Mouse (Mus musculus) hindbrain, embryonic 16.5 days (tissue): ENCODE results near the gene Lrp2. TPM values are rescaled to one million over a fixed set of nuclear protein-coding genes. Genes with fewer than 3 reads are reported as not detected.

Experiments
- ATAC-seq: fragments of 200-750 bp; cut with Nextera tagmentation; 2 replicates; pipeline ENCODE4 v1.8.0; 2017; ENCODE audit warnings: moderate TSS enrichment, moderate library complexity
- H3K27ac ChIP-seq: fragments of 300-500 bp; sonication (generic); 2 replicates; pipeline ENCODE4 v1.5.1; 2014; ENCODE audit warnings: low read depth, mild to moderate bottlenecking, control low read depth, low read length, moderate library complexity
- H3K27me3 ChIP-seq: fragments of 300-500 bp; sonication (generic); replicated peaks from 2 replicates; pipeline ENCODE4 v1.6.1; 2014; ENCODE audit warnings: low read length; ENCODE audit not compliant: control insufficient read depth, insufficient read depth
- H3K36me3 ChIP-seq: fragments of 300-500 bp; sonication (generic); 2 replicates; pipeline ENCODE4 v1.6.1; 2014; ENCODE audit warnings: mild to moderate bottlenecking, low read length, moderate library complexity, mixed read lengths; ENCODE audit not compliant: control insufficient read depth, insufficient read depth
- H3K4me1 ChIP-seq: fragments of 300-500 bp; sonication (generic); 2 replicates; pipeline ENCODE4 v1.6.1; 2014; ENCODE audit warnings: low read depth, low read length; ENCODE audit not compliant: control insufficient read depth, insufficient read depth
- H3K4me2 ChIP-seq: fragments of 300-500 bp; sonication (generic); 2 replicates; pipeline ENCODE4 v1.6.1; 2014; ENCODE audit warnings: mild to moderate bottlenecking, low read length, control low read depth, moderate library complexity
- H3K4me3 ChIP-seq: fragments of 300-500 bp; sonication (generic); 2 replicates; pipeline ENCODE4 v1.5.1; 2014; ENCODE audit warnings: mild to moderate bottlenecking, low read length, control low read depth, moderate library complexity
- H3K9ac ChIP-seq: fragments of 300-500 bp; sonication (generic); 2 replicates; pipeline ENCODE4 v1.6.1; 2014; ENCODE audit warnings: low read depth, mild to moderate bottlenecking, control low read depth, low read length, moderate library complexity
- H3K9me3 ChIP-seq: fragments of 300-500 bp; sonication (generic); 2 replicates; pipeline ENCODE4 v1.6.1; 2014; ENCODE audit warnings: mild to moderate bottlenecking, low read length, moderate library complexity; ENCODE audit not compliant: control insufficient read depth
- WGBS: fragments of 180-500 bp; shearing (Covaris S2); extraction: QIAGEN DNeasy Blood & Tissue Kit; methylation state at CpG from one replicate; pipeline ENCODE4 v1.1.7; 2014; 5-methylcytosine and 5-hydroxymethylcytosine counted together
- polyA plus RNA-seq: library from polyadenylated mRNA; unstranded; fragments of >200 nt; fragmentation: Nextera tagmentation; extraction: Ambion mirVana; gene quantifications from 2 replicates; pipeline ENCODE4 v1.2.1, GENCODE M21; 2015

The Lrp2 gene
- polyA plus RNA-seq, 1 experiment from 2014 or later, result 0.64 TPM

DNA sequence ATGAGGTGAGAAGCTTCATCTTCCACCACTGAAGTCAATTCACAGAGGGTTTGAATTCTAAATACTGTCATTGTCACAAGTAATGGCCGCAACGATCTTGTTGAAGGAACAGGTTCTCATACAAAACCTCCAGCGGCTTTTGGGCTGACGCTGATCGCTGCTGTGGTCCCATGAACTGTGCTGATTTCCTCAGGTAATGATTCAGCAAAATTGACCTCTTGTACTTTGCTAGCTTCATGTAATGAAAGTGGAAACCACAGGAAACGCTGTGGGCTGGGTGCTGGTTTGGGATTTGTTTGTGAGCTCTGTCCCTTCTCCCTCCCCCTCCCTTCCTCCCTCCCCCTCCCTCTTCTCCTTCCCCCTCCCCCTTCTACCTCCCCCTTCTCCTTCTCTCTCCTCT is 170.8 kb downstream of the Lrp2 start:
- Histone ChIP-seq H3K4me2 (no peak overlapping the region), H3K27ac (no peak overlapping the region), H3K9ac (no peak overlapping the region), H3K4me3 (no peak overlapping the region), H3K4me1 (peaks cover 5% of the 10 kb centered on the region; the same call in 1 of the 2 replicates), H3K9me3 (no peaks in the 10 kb centered on the region), H3K36me3 (no peaks in the 10 kb centered on the region), H3K27me3 (peaks cover 2% of the 10 kb centered on the region; the same call in 1 of the 2 replicates)
- WGBS, result 92% methylated on average over 6 of the region's 6 CpGs
- no peak for ATAC-seq

DNA sequence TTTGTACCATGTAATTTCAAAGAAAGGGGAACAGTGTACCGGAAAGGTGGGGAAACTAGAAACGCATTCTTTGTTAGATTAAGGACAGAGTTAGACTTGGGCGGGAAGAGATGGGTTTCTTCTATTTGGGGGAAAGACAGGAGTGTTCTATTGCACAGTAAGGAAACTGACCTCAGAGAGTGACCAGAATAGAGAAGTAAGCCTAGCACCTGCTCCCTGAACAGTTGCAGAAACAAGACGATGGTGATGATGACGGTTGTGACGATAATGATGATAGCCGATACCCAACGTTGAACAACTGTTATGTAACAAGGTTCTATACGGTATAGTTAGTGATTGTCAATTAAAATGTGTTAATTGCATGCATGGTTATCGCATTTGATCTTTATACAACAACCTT is 171.3 kb downstream of the Lrp2 start:
- H3K4me2 ChIP-seq, result no peak overlapping the region
- WGBS, result 95% methylated on average over 10 of the region's 10 CpGs
- H3K27ac ChIP-seq, result no peak overlapping the region
- no peaks in the 10 kb centered on the region for H3K9me3 ChIP-seq
- no peak overlapping the region for H3K4me3 ChIP-seq
- peaks cover 2% of the 10 kb centered on the region; the same call in 1 of the 2 replicates for H3K27me3 ChIP-seq
- no peak overlapping the region for H3K9ac ChIP-seq
- H3K4me1 ChIP-seq, result peaks cover 5% of the 10 kb centered on the region; the same call in 1 of the 2 replicates
- ATAC-seq, result no peak
- no peaks in the 10 kb centered on the region for H3K36me3 ChIP-seq

DNA sequence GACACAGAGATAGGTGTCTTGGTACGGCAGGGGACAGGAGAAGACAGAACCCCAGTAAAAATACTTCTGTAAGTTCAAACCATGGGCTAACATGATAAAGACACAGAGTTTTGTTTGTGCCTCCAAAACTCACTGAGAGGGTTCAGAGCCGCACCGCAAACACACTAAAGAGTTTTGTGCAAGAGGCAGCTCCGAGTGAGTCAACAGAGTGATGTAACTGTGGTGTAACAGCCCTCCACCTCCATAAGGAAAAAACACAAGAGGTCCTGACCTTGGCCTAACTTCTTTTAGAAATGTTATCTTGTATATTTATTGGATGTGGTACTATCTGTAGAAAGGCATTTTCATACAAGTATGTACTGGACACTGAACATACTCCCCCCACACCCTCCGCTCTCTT is 180.2 kb downstream of the Lrp2 start:
- over 99% methylated on average over 5 of the region's 5 CpGs for WGBS
- H3K4me2 ChIP-seq, result no peak overlapping the region
- no peak for ATAC-seq
- no peaks in the 10 kb centered on the region for H3K36me3 ChIP-seq
- H3K27me3 ChIP-seq, result no peaks in the 10 kb centered on the region
- H3K4me3 ChIP-seq, result no peak overlapping the region
- H3K9me3 ChIP-seq, result no peaks in the 10 kb centered on the region
- H3K9ac ChIP-seq, result no peak overlapping the region
- no peaks in the 10 kb centered on the region for H3K4me1 ChIP-seq
- no peak overlapping the region for H3K27ac ChIP-seq

DNA sequence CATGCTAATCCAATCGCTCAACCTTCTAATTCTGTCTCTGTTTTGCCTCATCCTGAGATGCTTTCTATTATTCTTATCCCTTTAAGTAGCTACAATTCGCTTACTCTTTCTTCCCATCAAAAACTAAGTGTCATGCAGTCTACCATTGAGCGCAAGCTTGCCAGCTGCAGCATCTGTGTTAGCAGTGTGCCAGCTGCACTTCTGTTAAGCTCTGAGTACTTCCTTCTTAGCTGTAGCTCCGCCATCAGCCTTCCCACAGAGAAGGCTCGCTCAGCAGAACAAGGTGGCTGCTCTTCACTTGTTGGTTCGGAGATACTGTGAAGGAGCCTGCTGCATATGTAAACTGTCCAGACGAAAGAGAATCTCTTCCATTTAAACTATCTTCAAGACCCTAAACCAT is 183.6 kb downstream of the Lrp2 start:
- Histone ChIP-seq H3K36me3 (no peaks in the 10 kb centered on the region), H3K9ac (no peak overlapping the region), H3K27ac (no peak overlapping the region), H3K4me3 (no peak overlapping the region), H3K4me2 (no peak overlapping the region), H3K9me3 (no peaks in the 10 kb centered on the region), H3K4me1 (no peaks in the 10 kb centered on the region), H3K27me3 (no peaks in the 10 kb centered on the region)
- WGBS, result 83% methylated on average over 7 of the region's 7 CpGs
- ATAC-seq, result no peak

DNA sequence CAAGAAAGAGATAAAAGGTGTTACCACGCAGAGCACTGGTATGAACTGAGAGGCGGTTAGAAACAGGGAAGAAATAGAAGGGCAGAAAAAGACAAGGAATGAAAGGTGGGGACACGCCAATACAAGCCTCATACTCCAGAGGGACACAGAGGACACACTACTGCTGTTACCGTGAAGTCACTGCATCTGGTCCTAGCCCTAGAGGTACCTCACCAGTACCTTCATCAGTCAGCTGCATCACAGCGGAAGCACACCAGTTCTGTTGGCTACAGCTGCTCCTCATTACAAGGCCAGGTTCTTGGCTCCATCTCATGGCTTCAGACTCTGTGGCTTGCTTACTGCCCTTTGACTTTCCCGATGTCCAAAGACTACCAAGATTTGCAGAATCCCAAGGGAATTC is 184.0 kb downstream of the Lrp2 start:
- no peak overlapping the region for H3K9ac ChIP-seq
- ATAC-seq, result no peak

DNA sequence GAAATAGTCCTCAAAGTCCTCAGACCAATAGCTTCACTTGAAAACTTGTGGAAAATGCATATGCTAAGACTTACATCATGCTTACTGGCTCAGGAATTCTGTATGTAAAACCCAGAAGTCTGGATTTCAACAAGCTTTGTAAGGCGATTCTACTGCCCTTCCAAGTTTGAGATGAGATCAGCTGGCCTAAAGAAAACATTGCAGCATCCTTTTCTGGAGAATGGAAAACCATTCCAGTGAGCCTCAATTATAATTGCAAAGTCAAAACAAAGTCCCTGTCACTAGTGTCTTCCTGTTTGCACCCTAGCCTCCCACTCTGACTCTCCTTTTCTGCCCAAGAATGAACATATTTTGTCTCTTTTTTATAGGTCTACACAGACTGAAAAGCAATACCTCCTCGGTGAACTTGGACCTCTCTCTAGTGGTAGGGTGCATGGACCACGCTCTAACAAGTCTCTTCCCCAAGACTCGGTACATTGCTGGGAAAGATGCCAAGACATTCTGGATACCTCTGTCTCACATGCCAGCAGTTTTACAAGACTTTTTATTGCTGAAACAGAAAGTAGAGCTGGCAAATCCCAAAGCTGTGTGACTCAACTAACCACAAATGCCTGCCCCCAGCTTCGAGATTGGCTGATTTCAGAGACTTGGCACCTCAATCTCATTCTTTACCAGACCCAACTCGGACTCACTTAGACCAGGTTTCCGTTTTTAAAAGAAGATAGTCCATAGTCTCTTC is 184.8 kb downstream of the Lrp2 start:
- Histone ChIP-seq H3K9ac (no peak overlapping the region), H3K4me1 (no peaks in the 10 kb centered on the region), H3K4me3 (no peak overlapping the region), H3K27me3 (no peaks in the 10 kb centered on the region), H3K27ac (no peak overlapping the region), H3K4me2 (no peak overlapping the region), H3K9me3 (no peaks in the 10 kb centered on the region), H3K36me3 (no peaks in the 10 kb centered on the region)
- no peak for ATAC-seq
- 78% methylated on average over 7 of the region's 7 CpGs for WGBS

More for the DNA sequence above, 184.0 kb downstream of the Lrp2 start:
- H3K9me3 ChIP-seq, result no peaks in the 10 kb centered on the region
- H3K4me3 ChIP-seq, result no peak overlapping the region
- H3K4me1 ChIP-seq, result no peaks in the 10 kb centered on the region
- H3K36me3 ChIP-seq, result no peaks in the 10 kb centered on the region
- no peak overlapping the region for H3K27ac ChIP-seq
- WGBS, result 94% methylated on average over 6 of the region's 6 CpGs
- H3K4me2 ChIP-seq, result no peak overlapping the region
- H3K27me3 ChIP-seq, result no peaks in the 10 kb centered on the region

DNA sequence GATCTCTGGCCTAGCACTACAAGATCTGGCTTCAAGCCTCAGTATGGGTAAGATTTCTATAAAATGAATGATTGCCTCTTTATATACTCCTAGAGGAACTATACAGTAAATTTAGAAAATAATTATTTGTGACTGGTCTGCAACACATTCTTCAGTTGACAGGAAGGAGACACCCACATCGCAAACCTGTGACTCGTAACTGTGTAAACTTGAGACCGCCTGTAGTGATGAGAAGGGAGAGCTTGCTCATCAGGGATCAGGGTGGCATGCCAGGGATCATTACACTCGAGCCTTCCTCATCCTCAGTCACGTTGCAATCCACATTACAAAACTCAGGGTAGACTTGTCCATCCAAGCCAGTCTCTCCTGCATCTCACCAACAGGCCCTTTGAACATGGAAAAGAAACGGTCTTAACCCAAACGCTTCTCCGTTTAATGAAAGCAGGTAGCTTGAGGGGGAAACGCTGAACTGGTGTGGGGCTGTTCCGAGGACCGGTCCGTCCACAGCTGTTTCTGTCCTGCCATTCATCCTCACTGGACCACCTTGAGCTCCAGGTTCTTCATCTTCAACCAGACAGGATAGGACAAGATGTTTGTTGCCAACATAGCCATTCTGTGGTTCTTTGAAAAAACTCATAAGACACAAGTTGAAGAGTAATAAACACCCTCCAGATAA is 189.0 kb downstream of the Lrp2 start:
- Histone ChIP-seq H3K27me3 (no peaks in the 10 kb centered on the region), H3K36me3 (no peaks in the 10 kb centered on the region), H3K4me1 (no peaks in the 10 kb centered on the region), H3K9ac (no peak overlapping the region), H3K4me2 (no peak overlapping the region), H3K27ac (no peak overlapping the region), H3K4me3 (no peak overlapping the region), H3K9me3 (no peaks in the 10 kb centered on the region)
- ATAC-seq, result no peak
- 90% methylated on average over 12 of the region's 12 CpGs for WGBS

DNA sequence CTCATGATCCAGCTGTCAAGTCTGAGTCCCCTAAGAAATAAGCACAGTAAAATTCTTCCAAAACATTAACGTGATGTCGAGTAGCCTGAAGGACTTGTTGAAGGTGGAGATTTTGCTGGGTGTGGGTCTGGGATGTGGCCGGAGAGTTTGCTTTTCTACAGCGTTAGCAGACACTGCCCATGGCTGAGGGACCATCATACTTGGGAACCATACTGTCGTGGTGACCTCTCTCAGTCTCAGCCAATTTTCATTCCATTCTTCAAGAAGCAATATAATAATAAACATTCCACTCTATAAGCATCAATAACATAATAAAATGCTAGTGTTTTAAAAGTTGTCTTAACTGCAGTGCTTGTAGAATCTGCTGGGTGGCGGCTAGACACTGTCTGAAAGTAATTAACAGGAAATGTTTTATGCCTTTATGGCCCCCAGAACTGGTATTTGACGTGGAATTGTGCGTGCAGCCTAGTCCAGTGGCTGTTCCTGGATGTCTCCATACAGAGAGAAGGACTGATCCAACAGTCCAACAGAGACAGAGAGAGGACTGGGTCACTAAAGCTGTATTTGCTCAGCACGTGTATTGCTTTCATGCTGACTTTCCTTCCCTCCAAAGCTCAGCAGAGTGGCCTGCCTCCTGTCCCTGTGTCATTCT is 190.1 kb downstream of the Lrp2 start:
- H3K36me3 ChIP-seq, result no peaks in the 10 kb centered on the region
- no peaks in the 10 kb centered on the region for H3K27me3 ChIP-seq
- no peaks in the 10 kb centered on the region for H3K4me1 ChIP-seq
- WGBS, result 80% methylated on average over 9 of the region's 9 CpGs
- no peak for ATAC-seq
- no peak overlapping the region for H3K4me2 ChIP-seq
- no peak overlapping the region for H3K4me3 ChIP-seq
- no peak overlapping the region for H3K27ac ChIP-seq
- H3K9ac ChIP-seq, result no peak overlapping the region
- no peaks in the 10 kb centered on the region for H3K9me3 ChIP-seq

DNA sequence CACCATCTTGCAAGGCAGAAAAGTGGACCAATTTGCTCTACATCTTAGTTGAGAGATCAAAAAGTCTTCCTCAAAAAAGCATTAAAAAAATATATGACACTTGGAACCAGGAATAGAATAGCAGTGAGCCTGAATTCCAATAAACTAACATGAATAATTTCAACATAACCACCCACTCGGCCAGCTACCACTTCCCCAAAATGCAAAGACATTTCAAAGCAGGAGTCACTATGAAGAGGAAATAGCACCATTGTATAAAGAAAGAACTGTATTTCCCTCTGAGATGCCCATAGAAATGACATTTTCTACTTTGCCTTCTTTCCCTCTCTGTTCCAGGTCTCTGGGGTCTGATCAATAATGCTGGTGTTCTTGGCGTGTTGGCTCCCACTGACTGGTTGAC is 191.9 kb downstream of the Lrp2 start:
- no peak overlapping the region for H3K4me3 ChIP-seq
- no peaks in the 10 kb centered on the region for H3K9me3 ChIP-seq
- no peaks in the 10 kb centered on the region for H3K36me3 ChIP-seq
- H3K4me2 ChIP-seq, result no peak overlapping the region
- H3K27me3 ChIP-seq, result no peaks in the 10 kb centered on the region
- H3K27ac ChIP-seq, result no peak overlapping the region
- H3K9ac ChIP-seq, result no peak overlapping the region
- H3K4me1 ChIP-seq, result no peaks in the 10 kb centered on the region
- 89% methylated on average over 2 of the region's 2 CpGs for WGBS
- no peak for ATAC-seq
